Mouse (Mus musculus) telencephalon, adult 2 months (tissue): ENCODE measurements around the gene Map3k5.

Experiments
- DNase-seq: peaks from one replicate; pipeline ENCODE4 v3.0.0-alpha.2; 2011; ENCODE audit warnings: low read depth, low spot score

The Map3k5 gene

GRCm38 (mm10) chr10:20056859-20057644, 122.8 kb downstream of the Map3k5 start:
- no peak for DNase-seq

DNA sequence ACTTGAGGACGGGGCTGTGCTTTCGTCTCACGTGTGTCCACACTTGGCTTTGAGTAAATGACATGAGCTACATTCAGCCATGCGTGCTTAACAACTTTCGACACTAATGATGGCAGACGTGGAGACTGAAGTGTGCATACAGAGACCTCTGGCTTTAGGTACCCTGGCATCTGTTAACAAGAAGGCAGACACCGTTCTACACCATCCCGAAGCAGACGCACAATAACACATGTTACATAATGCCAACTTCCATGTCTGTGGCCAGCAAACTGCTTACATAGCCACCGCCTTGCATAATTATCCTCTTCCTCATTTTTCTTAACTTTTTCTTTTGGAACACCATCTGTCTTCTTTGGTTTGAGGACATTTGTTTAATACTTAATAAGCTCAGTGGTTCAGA, 123.8 kb downstream of the Map3k5 start:
- no peak for DNase-seq

DNA sequence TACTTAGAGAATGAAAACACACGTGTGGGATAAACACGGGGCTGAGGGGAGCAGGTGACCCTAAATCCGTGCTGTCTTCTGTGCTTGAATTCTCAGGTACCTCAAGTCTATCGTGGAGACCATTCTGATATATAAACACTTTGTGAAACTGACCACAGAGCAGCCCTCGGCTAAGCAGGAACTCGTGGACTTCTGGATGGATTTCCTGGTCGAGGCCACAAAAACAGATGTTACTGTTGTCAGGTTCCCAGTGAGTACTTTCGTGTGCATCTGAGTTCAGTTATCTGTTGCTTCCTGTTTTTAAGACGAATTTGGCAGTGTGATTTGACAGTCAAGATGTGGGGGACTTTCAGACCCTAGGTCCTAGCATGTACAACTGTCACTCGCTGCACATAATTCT, 124.6 kb downstream of the Map3k5 start:
- DNase-seq, result no peak

GRCm38 (mm10) chr10:20060320-20060970, 126.2 kb downstream of the Map3k5 start:
- no peak for DNase-seq

DNA sequence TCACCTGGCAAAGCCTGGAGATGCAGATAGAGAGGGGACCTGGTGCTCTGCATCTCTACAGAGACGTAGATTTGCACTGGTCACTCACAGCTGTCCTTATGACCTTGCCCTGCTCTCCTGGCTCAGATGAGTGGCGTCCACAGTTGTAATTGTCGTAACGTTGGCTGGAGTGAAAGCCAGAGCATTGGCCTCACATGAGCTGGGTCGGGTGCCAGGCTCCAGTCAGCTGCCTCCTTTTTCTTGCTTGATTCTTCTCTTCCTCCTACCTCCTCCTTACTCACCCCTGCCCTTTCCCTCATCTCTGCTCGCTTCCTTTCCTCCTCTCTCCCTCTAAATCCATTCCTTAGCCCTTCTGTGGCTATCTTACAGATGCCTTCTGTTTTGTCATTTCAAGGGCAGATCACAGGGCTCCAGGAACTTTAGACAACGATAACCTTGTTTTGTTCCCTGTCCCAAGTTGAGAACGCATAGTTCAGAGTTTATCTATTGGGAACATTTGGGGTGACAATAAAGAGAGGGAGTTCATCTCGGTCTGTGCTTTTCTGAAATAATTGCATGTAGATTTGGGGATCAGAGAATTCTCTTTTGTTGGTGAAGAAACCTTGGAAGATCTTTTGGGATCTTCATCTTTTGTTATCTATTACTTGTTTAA, 130.4 kb downstream of the Map3k5 start:
- DNase-seq, result no peak

GRCm38 (mm10) chr10:20066069-20066665, 131.9 kb downstream of the Map3k5 start:
- no peak for DNase-seq

DNA sequence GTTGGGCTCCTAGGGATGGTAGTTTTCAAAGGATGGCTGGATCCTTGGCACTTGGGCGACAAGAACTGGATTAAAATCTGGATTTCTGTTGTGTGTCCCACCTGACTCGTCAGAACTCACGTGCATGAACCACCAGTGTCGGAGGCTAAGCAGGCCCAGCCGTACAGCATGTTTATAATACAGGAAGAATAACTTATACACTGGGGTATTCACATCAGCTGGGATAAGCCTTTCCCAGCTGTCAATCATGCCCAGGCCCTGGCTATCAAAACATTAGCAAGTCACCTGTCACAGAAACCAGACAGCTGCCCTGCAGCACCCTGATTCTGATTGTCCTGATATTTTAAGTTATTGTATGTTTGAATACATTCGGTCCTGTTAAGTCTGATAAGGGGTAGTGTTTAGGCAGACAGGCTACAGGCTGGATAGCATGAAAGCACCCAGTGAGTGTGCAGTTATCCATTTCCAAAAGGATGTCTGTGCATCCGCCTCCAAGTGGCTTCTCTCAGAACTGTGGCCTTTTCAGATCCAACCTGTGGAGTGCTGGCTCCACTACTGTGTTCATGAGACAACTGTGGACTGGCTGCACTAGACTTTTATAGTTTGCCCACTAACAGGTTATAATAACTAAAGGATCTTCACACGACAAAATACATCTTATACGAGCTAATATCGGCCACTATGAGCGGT, 135.6 kb downstream of the Map3k5 start:
- no peak for DNase-seq

- DNase-seq, result no peak
Observed at GRCm38 (mm10) chr10:20070576-20071109, 136.4 kb downstream of the Map3k5 start.

GRCm38 (mm10) chr10:20071716-20072115, 137.4 kb downstream of the Map3k5 start:
- DNase-seq, result no peak

GRCm38 (mm10) chr10:20073236-20073893, 139.1 kb downstream of the Map3k5 start:
- no peak for DNase-seq

DNA sequence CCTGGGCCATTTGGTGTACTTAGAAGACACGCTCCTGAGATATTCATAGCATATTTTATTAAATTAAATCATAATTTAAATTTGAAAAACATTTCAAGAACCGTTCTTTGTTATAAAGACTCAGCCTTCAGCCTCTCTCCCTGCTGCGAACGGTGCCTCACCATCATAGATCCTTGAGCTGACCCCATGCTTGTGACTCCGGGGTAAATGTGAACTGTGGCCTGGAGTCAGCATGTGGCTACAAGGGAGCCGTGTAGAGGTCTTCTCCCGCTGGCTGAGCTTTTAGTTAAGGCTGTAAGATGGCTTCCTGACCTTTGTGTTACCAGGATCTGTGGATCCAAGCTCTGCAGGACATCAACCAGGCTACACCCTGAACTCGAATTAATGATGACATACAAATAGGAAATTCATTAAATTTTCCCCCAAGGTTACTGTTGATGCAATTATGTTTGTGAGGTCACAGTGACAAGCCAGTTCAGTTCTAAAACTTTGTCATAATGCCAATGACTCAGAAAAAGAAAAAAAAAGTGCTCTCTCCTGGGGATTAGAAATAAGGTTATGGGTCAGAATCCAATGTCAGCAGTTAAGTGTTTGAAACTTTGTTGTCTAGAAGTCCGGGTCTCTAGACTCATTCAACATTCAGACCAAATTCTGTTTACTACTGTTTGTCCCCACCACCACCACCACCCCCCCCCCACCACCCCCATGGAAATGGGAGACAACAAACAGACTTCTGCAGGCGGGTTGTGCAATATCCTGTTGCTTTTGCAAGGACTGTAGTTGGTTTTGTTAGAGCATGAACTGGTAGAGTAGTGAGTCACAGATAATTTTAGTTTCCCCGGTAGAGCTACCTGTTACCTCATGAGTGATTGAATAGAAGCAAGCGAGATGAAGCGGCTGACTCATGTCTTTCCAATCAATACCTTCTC, 142.5 kb downstream of the Map3k5 start:
- no peak for DNase-seq

DNA sequence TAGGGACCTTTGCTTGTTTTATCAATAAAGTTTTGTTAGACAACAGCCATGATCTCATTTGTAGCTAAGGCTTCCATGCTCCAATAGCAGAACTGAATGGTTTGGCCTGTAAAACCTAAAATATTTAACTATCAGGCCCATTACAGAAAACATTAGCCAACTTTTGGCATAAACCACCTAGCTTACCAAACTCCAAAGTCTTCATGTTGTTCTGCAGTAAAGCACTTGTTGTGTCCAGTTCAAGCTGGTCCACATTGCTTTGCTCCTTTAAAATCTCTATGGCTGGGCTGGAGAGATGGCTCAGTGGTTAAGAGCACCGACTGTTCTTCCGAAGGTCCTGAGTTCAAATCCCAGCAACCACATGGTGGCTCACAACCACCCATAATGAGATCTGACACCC, 144.1 kb downstream of the Map3k5 start:
- no peak for DNase-seq

DNA sequence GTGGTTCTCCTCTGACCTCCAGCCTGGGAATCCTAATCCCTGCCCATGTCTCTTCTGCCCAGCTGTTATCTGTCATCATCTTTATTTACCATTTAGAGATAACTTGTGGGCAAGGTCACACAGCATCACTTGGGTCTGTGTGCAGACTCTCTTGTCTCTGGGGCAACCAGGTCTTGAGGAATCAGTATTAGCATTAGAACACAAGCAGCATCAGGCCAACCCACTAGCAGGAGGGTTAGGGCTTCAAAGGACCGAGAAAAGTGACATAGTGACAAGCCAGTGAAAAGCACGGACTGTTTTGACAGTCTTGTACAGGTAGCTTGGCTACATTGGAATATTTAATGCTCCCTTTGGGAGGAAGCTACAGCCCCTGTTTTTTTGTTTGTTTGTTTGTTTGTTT, 153.6 kb downstream of the Map3k5 start:
- DNase-seq, result no peak

- no peak for DNase-seq
Observed at GRCm38 (mm10) chr10:20089026-20089425, 154.8 kb downstream of the Map3k5 start.

- DNase-seq, result no peak
Observed at GRCm38 (mm10) chr10:20090171-20090570, 155.9 kb downstream of the Map3k5 start.

DNA sequence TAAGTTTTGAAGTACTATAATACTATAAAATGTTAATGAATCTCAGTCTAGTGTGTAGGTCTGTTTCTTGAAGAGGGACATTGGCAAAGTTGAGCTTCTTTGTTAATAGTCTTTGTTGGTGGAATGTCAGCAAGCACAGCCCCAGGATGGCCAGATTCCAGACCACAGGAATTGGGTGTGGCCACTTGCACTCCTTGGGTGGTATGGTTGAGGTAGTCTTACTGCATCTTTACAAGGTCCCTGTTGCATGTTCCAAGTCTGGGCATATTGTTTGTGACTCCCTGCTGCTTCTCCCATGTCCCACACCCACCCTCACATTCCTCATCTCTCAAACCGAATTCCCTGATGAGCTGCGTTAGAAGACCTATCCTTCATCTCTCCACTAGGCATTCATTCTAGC, 157.1 kb downstream of the Map3k5 start:
- DNase-seq, result no peak

GRCm38 (mm10) chr10:20092371-20092770, 158.1 kb downstream of the Map3k5 start:
- no peak for DNase-seq

DNA sequence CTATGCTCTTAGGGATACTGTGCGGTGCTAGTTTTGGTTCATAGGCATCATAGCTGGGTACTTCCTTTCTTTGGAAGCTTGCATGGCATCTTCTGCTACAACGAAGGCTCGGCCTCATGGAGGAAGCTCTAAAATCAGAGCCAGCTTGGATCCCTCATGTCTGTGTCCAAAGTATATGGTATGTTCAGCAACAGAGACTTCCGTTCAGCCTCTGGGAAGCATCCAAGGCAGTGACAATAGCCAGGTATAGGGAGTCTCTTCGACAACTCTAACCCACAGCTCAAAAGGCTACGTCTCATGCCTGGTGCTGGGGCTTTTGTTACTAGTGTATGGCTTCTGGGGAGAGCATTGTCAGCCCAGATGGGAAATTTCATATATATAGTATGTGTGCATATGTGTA, 167.2 kb downstream of the Map3k5 start:
- no peak for DNase-seq

DNA sequence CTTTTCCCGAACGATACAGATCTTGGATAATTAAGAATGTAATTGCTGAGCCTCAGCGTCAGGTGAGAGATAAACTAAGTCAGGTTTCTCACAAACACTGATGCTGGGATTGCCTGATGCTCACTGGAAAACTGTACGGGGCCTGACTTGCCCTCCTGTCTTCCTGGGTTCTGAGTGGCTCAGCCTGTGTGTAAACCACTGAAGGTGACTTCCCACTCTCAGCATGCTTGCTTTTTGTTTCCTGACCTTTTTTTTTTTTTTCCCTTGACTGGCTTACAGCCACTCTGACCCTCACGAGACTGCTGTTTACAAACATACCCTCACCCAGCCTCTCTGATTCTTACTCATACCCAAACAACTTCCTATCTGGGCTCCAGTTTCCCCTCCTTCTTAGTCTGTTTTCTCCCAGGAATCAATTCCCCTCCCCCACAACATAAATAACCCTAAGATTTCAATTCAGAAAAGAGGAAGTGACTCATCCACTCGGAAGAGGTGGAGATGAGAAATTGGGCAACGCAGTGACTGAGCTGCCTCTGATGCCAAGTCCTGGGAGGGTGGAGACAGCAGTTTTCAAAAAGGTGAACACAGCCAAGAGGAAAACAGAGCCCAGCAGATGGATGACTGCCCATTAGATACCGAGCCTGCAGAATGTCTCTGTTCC, 170.1 kb downstream of the Map3k5 start:
- no peak for DNase-seq
